Mouse (Mus musculus) limb, embryonic 11.5 days (tissue): ENCODE results near the gene Zranb3. TPM values are rescaled to one million over a fixed set of nuclear protein-coding genes. Genes with fewer than 3 reads are reported as not detected.

Source experiments
- ATAC-seq: fragments of 200-750 bp; cut with Nextera tagmentation; 2 replicates; pipeline ENCODE4 v1.8.0; 2017; ENCODE audit warnings: low read depth; ENCODE audit not compliant: insufficient number of reproducible peaks, low FRiP score, low TSS enrichment
- DNase-seq: peaks from one replicate; pipeline ENCODE4 v3.0.0-alpha.2; 2015; ENCODE audit warnings: low spot score
- H3K27ac ChIP-seq: fragments of 300-500 bp; sonication (generic); replicated peaks from 2 replicates; pipeline ENCODE4 v1.5.1; 2014; ENCODE audit warnings: low read depth, mild to moderate bottlenecking, low read length
- H3K27me3 ChIP-seq: fragments of 300-500 bp; sonication (generic); 2 replicates; pipeline ENCODE4 v1.6.1; 2014; ENCODE audit warnings: mild to moderate bottlenecking, low read length, mixed read lengths; ENCODE audit not compliant: control insufficient read depth, insufficient read depth
- H3K36me3 ChIP-seq: fragments of 300-500 bp; sonication (generic); 2 replicates; pipeline ENCODE4 v1.6.1; 2014; ENCODE audit warnings: mild to moderate bottlenecking, low read length, moderate library complexity, mixed read lengths; ENCODE audit not compliant: control insufficient read depth, insufficient read depth
- H3K4me1 ChIP-seq: fragments of 300-500 bp; sonication (generic); 2 replicates; pipeline ENCODE4 v1.6.1; 2014; ENCODE audit warnings: low read length, mixed read lengths; ENCODE audit not compliant: control insufficient read depth, insufficient read depth
- H3K4me2 ChIP-seq: fragments of 300-500 bp; sonication (generic); 2 replicates; pipeline ENCODE4 v1.6.1; 2014; ENCODE audit warnings: low read depth, mild to moderate bottlenecking, moderate library complexity; ENCODE audit not compliant: severe bottlenecking
- H3K4me3 ChIP-seq: fragments of 300-500 bp; sonication (generic); 2 replicates; pipeline ENCODE4 v1.5.1; 2014; ENCODE audit warnings: low read depth, low read length
- H3K9ac ChIP-seq: fragments of 300-500 bp; sonication (generic); 2 replicates; pipeline ENCODE4 v1.6.1; 2014; ENCODE audit warnings: mild to moderate bottlenecking, low read length
- H3K9me3 ChIP-seq: fragments of 300-500 bp; sonication (generic); 2 replicates; pipeline ENCODE4 v1.6.1; 2016; ENCODE audit warnings: low read length; ENCODE audit not compliant: control insufficient read depth
- WGBS: fragments of 180-500 bp; shearing (Covaris S2); extraction: QIAGEN DNeasy Blood & Tissue Kit; methylation state at CpG from one replicate; pipeline ENCODE4 v1.1.7; 2014; 5-methylcytosine and 5-hydroxymethylcytosine counted together
- polyA plus RNA-seq: library from polyadenylated mRNA; unstranded; fragments of >200 nt; fragmentation: Nextera tagmentation; extraction: Ambion mirVana; gene quantifications from 2 replicates; pipeline ENCODE4 v1.2.1, GENCODE M21; 2014

Gene Zranb3
- polyA plus RNA-seq, 1 experiment from 2014 or later: 15.8 TPM

DNA sequence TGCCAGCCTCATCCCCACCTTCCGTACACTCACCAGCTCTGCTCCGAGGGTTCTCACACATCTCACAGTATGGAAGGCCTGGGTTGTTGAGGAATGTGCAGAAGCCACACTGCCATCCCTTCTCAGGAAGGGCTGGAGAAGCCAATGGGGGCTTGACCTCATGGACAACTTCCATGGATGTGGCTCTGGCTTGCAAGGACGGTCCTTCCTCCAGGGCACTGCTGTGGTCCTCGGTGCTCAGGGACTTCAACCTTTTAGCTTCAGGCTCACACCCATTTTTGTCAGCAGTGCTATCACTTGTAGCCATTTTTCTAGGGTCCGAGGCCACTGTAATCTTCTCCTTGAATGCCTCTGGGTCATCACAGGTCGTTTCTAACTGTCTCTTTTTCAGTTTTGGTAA lies 126.7 kb downstream of the Zranb3 start:
- DNase-seq (no peak), ATAC-seq (no peak)
- H3K9ac ChIP-seq: no peak overlapping the region

DNA sequence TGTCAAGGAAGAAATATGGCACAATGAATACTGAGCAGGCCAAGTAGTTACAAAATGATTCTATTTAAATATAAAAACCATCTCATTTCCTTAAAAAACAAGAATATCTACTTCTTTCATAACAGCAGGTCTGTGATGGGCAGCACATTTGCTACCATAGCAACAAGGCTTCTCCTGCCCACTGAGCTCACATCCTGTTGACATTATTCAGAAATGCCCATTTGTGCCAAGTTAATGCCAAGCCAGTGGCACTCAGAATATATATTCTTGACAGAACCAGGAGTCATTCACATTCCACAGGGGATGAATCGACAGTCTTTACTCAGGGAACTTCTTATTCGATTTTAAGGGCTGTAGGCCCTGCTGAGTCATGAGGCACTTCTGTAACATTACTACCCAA lies 127.2 kb downstream of the Zranb3 start:
- Histone ChIP-seq H3K9me3 (no peaks in the 10 kb centered on the region), H3K4me1 (no peaks in the 10 kb centered on the region), H3K27me3 (no peaks in the 10 kb centered on the region), H3K9ac (no peak overlapping the region), H3K36me3 (peaks cover 2% of the 10 kb centered on the region; the same call in 1 of the 2 replicates), H3K4me2 (no peak overlapping the region), H3K4me3 (no peak overlapping the region), H3K27ac (no peak overlapping the region)
- DNase-seq: no peak
- no peak for ATAC-seq
- 80% methylated on average over 2 of the region's 2 CpGs for WGBS

More for the DNA sequence above, 126.7 kb downstream of the Zranb3 start:
- Histone ChIP-seq H3K4me1 (no peaks in the 10 kb centered on the region), H3K36me3 (no peaks in the 10 kb centered on the region), H3K4me2 (no peak overlapping the region), H3K9me3 (no peaks in the 10 kb centered on the region), H3K27ac (no peak overlapping the region), H3K4me3 (no peak overlapping the region), H3K27me3 (no peaks in the 10 kb centered on the region)
- 90% methylated on average over 6 of the region's 6 CpGs for WGBS

DNA sequence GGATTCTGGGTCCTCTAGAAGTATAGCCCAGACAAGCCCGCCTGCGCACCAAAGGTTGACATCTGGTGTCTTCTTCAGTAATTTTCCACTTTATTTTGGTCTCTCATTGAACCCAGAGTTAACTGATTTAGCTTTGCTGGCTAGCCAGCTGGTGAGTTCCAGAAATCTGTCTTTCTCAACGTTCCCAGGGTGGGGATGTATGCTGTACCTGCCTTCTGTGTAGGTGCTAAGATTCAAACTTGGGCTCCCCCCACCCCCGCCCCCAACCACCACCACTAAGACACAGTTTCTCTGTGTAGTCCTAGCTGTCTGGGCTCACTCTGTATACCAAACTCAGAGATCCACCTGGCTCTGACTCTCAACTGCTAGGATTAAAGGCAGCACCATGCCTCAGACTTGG lies 128.8 kb downstream of the Zranb3 start:
- Histone ChIP-seq H3K9ac (no peak overlapping the region), H3K4me3 (no peak overlapping the region), H3K4me2 (no peak overlapping the region), H3K27ac (no peak overlapping the region), H3K4me1 (no peaks in the 10 kb centered on the region), H3K36me3 (peaks cover 2% of the 10 kb centered on the region; the same call in 1 of the 2 replicates), H3K9me3 (no peaks in the 10 kb centered on the region), H3K27me3 (no peaks in the 10 kb centered on the region)
- 92% methylated on average over 4 of the region's 4 CpGs for WGBS
- no peak for ATAC-seq
- DNase-seq: no peak

DNA sequence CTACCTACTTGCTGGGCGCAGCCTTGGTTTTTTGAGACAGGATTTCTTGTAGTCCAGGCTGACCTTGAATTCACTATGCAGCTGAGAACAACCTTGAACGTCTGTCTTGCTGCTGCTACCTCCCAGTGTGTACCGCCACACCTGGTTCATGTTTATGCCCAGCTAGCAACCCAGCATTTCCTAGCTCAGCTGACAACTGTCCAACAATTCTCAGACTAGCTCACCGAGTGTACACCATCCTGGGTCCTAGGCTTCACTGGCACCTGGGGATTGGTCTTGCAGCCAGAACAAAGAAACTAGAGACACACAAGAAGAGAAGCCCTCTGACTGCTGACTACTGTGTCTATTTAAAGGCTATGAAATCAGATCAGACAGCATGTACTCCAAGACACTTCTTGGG lies 132.0 kb downstream of the Zranb3 start:
- WGBS: 84% methylated on average over 4 of the region's 4 CpGs
- DNase-seq: no peak
- H3K4me1 ChIP-seq: no peaks in the 10 kb centered on the region
- no peak overlapping the region for H3K9ac ChIP-seq
- no peaks in the 10 kb centered on the region for H3K9me3 ChIP-seq
- no peaks in the 10 kb centered on the region for H3K27me3 ChIP-seq
- no peak overlapping the region for H3K4me2 ChIP-seq
- H3K36me3 ChIP-seq: peaks cover 2% of the 10 kb centered on the region; the same call in 1 of the 2 replicates
- H3K4me3 ChIP-seq: no peak overlapping the region
- ATAC-seq: no peak
- no peak overlapping the region for H3K27ac ChIP-seq

DNA sequence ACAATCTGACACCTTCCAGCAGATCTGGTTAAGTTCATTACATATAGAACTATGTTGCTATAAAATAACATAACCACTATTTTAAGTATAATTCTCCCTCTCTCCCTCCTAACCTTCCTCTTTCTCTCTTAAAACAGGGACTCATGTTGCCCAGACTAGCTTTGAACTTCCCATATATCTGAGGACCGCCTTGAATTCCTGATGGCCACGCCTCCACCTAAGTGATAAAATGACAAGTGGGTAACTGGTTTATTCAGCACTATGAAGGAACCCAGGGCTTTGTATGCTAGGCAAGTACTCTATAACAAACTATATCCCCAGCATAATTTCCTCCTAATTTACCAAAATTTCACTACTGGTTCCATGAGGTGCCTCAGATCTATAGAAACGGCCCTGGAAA lies 139.5 kb downstream of the Zranb3 start:
- no peak overlapping the region for H3K4me2 ChIP-seq
- H3K4me3 ChIP-seq: no peak overlapping the region
- WGBS: 88% methylated on average over 3 of the region's 3 CpGs
- DNase-seq: no peak
- H3K4me1 ChIP-seq: no peaks in the 10 kb centered on the region
- no peaks in the 10 kb centered on the region for H3K27me3 ChIP-seq
- H3K9me3 ChIP-seq: no peaks in the 10 kb centered on the region
- no peak for ATAC-seq
- no peak overlapping the region for H3K9ac ChIP-seq
- H3K27ac ChIP-seq: no peak overlapping the region
- H3K36me3 ChIP-seq: no peaks in the 10 kb centered on the region; the same call in 1 of the 2 replicates

DNA sequence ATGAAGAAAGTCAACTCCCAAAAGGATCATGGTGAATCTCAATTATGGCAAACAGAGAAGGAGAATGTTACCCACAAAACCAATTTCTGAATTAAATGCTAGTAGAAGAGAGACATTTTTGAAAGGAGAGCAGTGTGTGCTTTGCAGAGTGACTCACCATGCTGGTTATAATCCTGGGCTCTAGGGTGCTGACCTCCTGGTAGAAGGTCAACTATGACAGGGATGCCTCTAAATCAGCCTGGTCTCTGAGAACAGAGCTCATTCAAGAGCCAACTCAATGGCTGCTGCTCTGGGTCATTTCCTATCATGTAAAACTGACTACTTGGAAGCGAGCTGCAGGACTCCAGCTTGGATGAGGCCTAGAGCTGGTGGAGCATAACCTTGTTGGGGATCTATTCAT lies 141.7 kb downstream of the Zranb3 start:
- Histone ChIP-seq H3K9me3 (no peaks in the 10 kb centered on the region), H3K27ac (no peak overlapping the region), H3K27me3 (no peaks in the 10 kb centered on the region), H3K4me2 (no peak overlapping the region), H3K4me1 (no peaks in the 10 kb centered on the region), H3K9ac (no peak overlapping the region), H3K36me3 (no peaks in the 10 kb centered on the region), H3K4me3 (no peak overlapping the region)
- ATAC-seq (no peak), DNase-seq (no peak)
- WGBS: 90% methylated on average over 1 of the region's 1 CpGs

DNA sequence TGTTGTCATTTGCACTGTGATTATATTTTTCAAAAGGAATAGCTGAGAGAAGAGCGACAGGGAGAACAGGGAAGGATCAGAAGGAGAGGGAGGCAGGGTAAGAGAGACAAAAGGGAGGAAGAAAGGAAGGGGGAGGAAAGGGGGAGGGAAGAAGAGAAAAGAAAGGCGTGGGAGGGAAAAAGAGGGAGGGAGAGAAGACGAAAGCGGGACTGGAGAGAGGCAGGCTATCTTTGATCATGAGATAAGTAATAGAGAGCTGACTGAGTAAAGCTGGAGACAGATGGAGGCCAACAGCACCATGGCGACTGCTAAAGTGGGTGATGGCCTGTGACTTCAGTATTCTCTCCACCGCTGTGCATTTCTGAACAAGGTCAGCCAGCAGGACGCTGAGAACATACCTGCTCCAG lies 143.5 kb downstream of the Zranb3 start:
- H3K27me3 ChIP-seq: no peaks in the 10 kb centered on the region
- H3K4me1 ChIP-seq: no peaks in the 10 kb centered on the region
- no peak overlapping the region for H3K4me3 ChIP-seq
- DNase-seq: no peak
- H3K9ac ChIP-seq: no peak overlapping the region
- WGBS: 69% methylated on average over 7 of the region's 7 CpGs
- ATAC-seq: no peak
- no peak overlapping the region for H3K4me2 ChIP-seq
- no peaks in the 10 kb centered on the region for H3K36me3 ChIP-seq
- H3K9me3 ChIP-seq: no peaks in the 10 kb centered on the region
- H3K27ac ChIP-seq: no peak overlapping the region

DNA sequence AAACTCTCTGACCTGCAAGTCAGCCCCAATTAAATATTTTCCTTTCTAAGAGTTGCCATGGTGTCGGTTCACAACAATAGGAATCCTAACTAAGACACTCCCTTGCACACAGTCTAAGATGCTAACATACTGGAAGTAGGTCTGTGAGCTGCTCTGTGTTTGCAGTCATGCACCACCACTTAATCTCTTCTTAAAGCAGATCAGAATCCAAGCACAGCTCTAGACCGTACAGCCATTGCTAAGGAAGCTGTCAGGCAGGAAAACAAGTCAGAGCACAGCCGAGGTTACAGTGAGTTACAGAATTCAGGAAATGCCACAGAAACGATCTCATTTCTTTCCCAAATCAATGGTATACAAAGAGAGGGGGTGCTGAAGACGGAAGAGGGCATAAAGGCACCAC lies 144.0 kb downstream of the Zranb3 start:
- ATAC-seq (no peak), DNase-seq (no peak)
- H3K9ac ChIP-seq: no peak overlapping the region
- WGBS: 70% methylated on average over 5 of the region's 5 CpGs
- H3K27ac ChIP-seq: no peak overlapping the region
- H3K27me3 ChIP-seq: no peaks in the 10 kb centered on the region
- H3K9me3 ChIP-seq: no peaks in the 10 kb centered on the region
- H3K4me1 ChIP-seq: no peaks in the 10 kb centered on the region
- no peak overlapping the region for H3K4me3 ChIP-seq
- H3K36me3 ChIP-seq: no peaks in the 10 kb centered on the region
- H3K4me2 ChIP-seq: no peak overlapping the region

DNA sequence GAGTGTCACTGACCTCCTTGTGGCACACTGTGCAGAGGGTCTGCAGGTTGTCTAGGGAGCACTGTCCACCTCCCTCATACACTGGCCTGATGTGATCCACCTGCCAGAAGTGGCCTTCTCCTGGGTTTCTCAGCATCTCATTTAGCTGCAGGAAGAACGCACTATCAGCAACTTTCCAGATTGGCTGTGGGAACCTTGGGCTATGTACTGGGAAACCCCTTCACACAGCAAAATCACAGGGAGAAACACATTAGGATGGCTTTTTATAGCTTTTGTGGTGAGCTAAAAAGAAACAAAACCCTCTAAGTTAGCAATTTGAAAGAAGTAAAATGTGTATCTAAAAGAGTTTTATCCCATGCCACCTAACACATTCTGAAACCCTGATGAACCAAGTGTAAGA lies 146.3 kb downstream of the Zranb3 start:
- H3K9ac ChIP-seq: no peak overlapping the region
- 93% methylated on average over 1 of the region's 1 CpGs for WGBS
- no peaks in the 10 kb centered on the region for H3K36me3 ChIP-seq
- DNase-seq (no peak), ATAC-seq (no peak)
- no peak overlapping the region for H3K27ac ChIP-seq
- H3K27me3 ChIP-seq: no peaks in the 10 kb centered on the region
- no peaks in the 10 kb centered on the region for H3K4me1 ChIP-seq
- no peaks in the 10 kb centered on the region for H3K9me3 ChIP-seq
- no peak overlapping the region for H3K4me2 ChIP-seq
- no peak overlapping the region for H3K4me3 ChIP-seq
